Mouse (Mus musculus) intestine, embryonic 14.5 days (tissue): Measurements from ENCODE around the gene Rhag. TPM values are rescaled to one million over a fixed set of nuclear protein-coding genes. Genes with fewer than 3 reads are reported as not detected.
A peak's percentile ranks its signal among the peaks of the same experiment; 100 is the strongest.

Experiments used
- ATAC-seq: fragments of 200-750 bp; cut with Nextera tagmentation; replicated peaks from 2 replicates; pipeline ENCODE4 v1.8.0; 2017; ENCODE audit warnings: low read depth, moderate number of reproducible peaks, moderate TSS enrichment, moderate library complexity; ENCODE audit not compliant: low FRiP score, low TSS enrichment
- DNase-seq: peaks from one replicate; pipeline ENCODE4 v3.0.0-alpha.2; 2018; ENCODE audit warnings: low spot score
- H3K27ac ChIP-seq: fragments of 300-500 bp; sonication (generic); 2 replicates; pipeline ENCODE4 v1.5.1; 2014; ENCODE audit warnings: low read depth, mild to moderate bottlenecking, control low read depth
- H3K27me3 ChIP-seq: fragments of 300-500 bp; sonication (generic); replicated peaks from 2 replicates; pipeline ENCODE4 v1.6.1; 2014; ENCODE audit warnings: low read length, control low read depth; ENCODE audit not compliant: control insufficient read depth, insufficient read depth
- H3K36me3 ChIP-seq: fragments of 300-500 bp; sonication (generic); 2 replicates; pipeline ENCODE4 v1.6.1; 2014; ENCODE audit warnings: low read length, control low read depth; ENCODE audit not compliant: control insufficient read depth, insufficient read depth
- H3K4me1 ChIP-seq: fragments of 300-500 bp; sonication (generic); replicated peaks from 2 replicates; pipeline ENCODE4 v1.6.1; 2014; ENCODE audit warnings: low read length, control low read depth, mixed read lengths; ENCODE audit not compliant: control insufficient read depth, insufficient read depth
- H3K4me2 ChIP-seq: fragments of 300-500 bp; sonication (generic); 2 replicates; pipeline ENCODE4 v1.6.1; 2014; ENCODE audit warnings: low read length
- H3K4me3 ChIP-seq: fragments of 300-500 bp; sonication (generic); 2 replicates; pipeline ENCODE4 v1.5.1; 2014; ENCODE audit warnings: low read depth, low read length, control low read depth, mixed read lengths
- H3K9ac ChIP-seq: fragments of 300-500 bp; sonication (generic); 2 replicates; pipeline ENCODE4 v1.6.1; 2014; ENCODE audit warnings: mild to moderate bottlenecking, low read length
- H3K9me3 ChIP-seq: fragments of 300-500 bp; sonication (generic); 2 replicates; pipeline ENCODE4 v1.6.1; 2016; ENCODE audit warnings: low read length, control low read depth; ENCODE audit not compliant: control insufficient read depth
- WGBS: fragments of 180-500 bp; shearing (Covaris S2); extraction: QIAGEN DNeasy Blood & Tissue Kit; methylation state at CpG from one replicate; pipeline ENCODE4 v1.1.7; 2014; 5-methylcytosine and 5-hydroxymethylcytosine counted together
- polyA plus RNA-seq: library from polyadenylated mRNA; unstranded; fragments of >200 nt; fragmentation: Nextera tagmentation; extraction: Ambion mirVana; gene quantifications from 2 replicates; pipeline ENCODE4 v1.2.1, GENCODE M21; 2014

Gene Rhag
- polyA plus RNA-seq, 1 experiment from 2014 or later, result 0.42 TPM

- H3K4me3 ChIP-seq, result no peak overlapping the region
- H3K9me3 ChIP-seq, result no peaks in the 10 kb centered on the region
- H3K27me3 ChIP-seq, result no peaks in the 10 kb centered on the region
- no peaks in the 10 kb centered on the region for H3K36me3 ChIP-seq
- ATAC-seq, result no peak
- no peak for DNase-seq
- H3K4me1 ChIP-seq, result no peaks in the 10 kb centered on the region
- H3K4me2 ChIP-seq, result no peak overlapping the region
- H3K27ac ChIP-seq, result no peak overlapping the region
- H3K9ac ChIP-seq, result no peak overlapping the region
Observed at GRCm38 (mm10) chr17:40808071-40808470, 2.9 kb upstream of the Rhag start.

- H3K36me3 ChIP-seq, result no peaks in the 10 kb centered on the region
Observed at GRCm38 (mm10) chr17:40811560-40811959, 634 bp downstream of the Rhag start.

GRCm38 (mm10) chr17:40812259-40812658, 1.3 kb downstream of the Rhag start:
- 71% methylated on average over 2 of the region's 2 CpGs for WGBS
- Histone ChIP-seq H3K4me2 (no peak overlapping the region), H3K27me3 (no peaks in the 10 kb centered on the region), H3K36me3 (no peaks in the 10 kb centered on the region), H3K4me3 (no peak overlapping the region), H3K9ac (no peak overlapping the region), H3K4me1 (no peaks in the 10 kb centered on the region), H3K27ac (no peak overlapping the region), H3K9me3 (no peaks in the 10 kb centered on the region)
- DNase-seq, result no peak
- no peak for ATAC-seq

More at GRCm38 (mm10) chr17:40811560-40811959, 634 bp downstream of the Rhag start:
- H3K4me3 ChIP-seq, result no peak overlapping the region
- no peak for DNase-seq
- ATAC-seq, result no peak
- no peaks in the 10 kb centered on the region for H3K4me1 ChIP-seq
- H3K27ac ChIP-seq, result no peak overlapping the region
- no peak overlapping the region for H3K9ac ChIP-seq
- H3K9me3 ChIP-seq, result no peaks in the 10 kb centered on the region
- 77% methylated on average over 1 of the region's 1 CpGs for WGBS
- no peaks in the 10 kb centered on the region for H3K27me3 ChIP-seq
- H3K4me2 ChIP-seq, result no peak overlapping the region

- H3K36me3 ChIP-seq, result no peaks in the 10 kb centered on the region
- H3K4me3 ChIP-seq, result no peak overlapping the region
- H3K27ac ChIP-seq, result no peak overlapping the region
- WGBS, result 75% methylated on average over 4 of the region's 4 CpGs
- no peaks in the 10 kb centered on the region for H3K27me3 ChIP-seq
- no peak overlapping the region for H3K9ac ChIP-seq
- no peak for ATAC-seq
- DNase-seq, result no peak
- no peaks in the 10 kb centered on the region for H3K9me3 ChIP-seq
- no peak overlapping the region for H3K4me2 ChIP-seq
- H3K4me1 ChIP-seq, result no peaks in the 10 kb centered on the region
Observed at GRCm38 (mm10) chr17:40817340-40817943, 6.5 kb downstream of the Rhag start.

- Histone ChIP-seq H3K36me3 (no peaks in the 10 kb centered on the region), H3K4me1 (no peaks in the 10 kb centered on the region), H3K9ac (no peak overlapping the region), H3K4me2 (no peak overlapping the region), H3K27me3 (no peaks in the 10 kb centered on the region), H3K9me3 (no peaks in the 10 kb centered on the region), H3K4me3 (no peak overlapping the region), H3K27ac (no peak overlapping the region)
- WGBS, result 73% methylated on average over 9 of the region's 9 CpGs
- DNase-seq (no peak), ATAC-seq (no peak)
Observed at GRCm38 (mm10) chr17:40821477-40821876, 10.6 kb downstream of the Rhag start.

GRCm38 (mm10) chr17:40823817-40824216, 12.9 kb downstream of the Rhag start:
- Histone ChIP-seq H3K36me3 (no peaks in the 10 kb centered on the region), H3K4me3 (no peak overlapping the region), H3K4me2 (no peak overlapping the region), H3K27ac (no peak overlapping the region), H3K9me3 (no peaks in the 10 kb centered on the region), H3K4me1 (no peaks in the 10 kb centered on the region), H3K9ac (no peak overlapping the region), H3K27me3 (no peaks in the 10 kb centered on the region)
- no peak for DNase-seq
- ATAC-seq, result no peak
- WGBS, result 26% methylated on average over 4 of the region's 4 CpGs

- H3K4me3 ChIP-seq, result no peak overlapping the region
- no peak overlapping the region for H3K27ac ChIP-seq
- 57% methylated on average over 8 of the region's 8 CpGs for WGBS
- H3K9ac ChIP-seq, result no peak overlapping the region
- ATAC-seq, result no peak
- H3K36me3 ChIP-seq, result no peaks in the 10 kb centered on the region
- H3K27me3 ChIP-seq, result no peaks in the 10 kb centered on the region
- H3K4me1 ChIP-seq, result no peaks in the 10 kb centered on the region
- H3K9me3 ChIP-seq, result no peaks in the 10 kb centered on the region
- DNase-seq, result peak; percentile 76
- H3K4me2 ChIP-seq, result no peak overlapping the region
Observed at GRCm38 (mm10) chr17:40824549-40824948, 13.6 kb downstream of the Rhag start.

GRCm38 (mm10) chr17:40831870-40832269, 20.9 kb downstream of the Rhag start:
- no peak overlapping the region for H3K4me3 ChIP-seq
- no peaks in the 10 kb centered on the region for H3K9me3 ChIP-seq
- DNase-seq (no peak), ATAC-seq (no peak)
- H3K36me3 ChIP-seq, result no peaks in the 10 kb centered on the region
- H3K4me2 ChIP-seq, result no peak overlapping the region
- no peak overlapping the region for H3K9ac ChIP-seq
- 51% methylated on average over 2 of the region's 2 CpGs for WGBS
- H3K27me3 ChIP-seq, result no peaks in the 10 kb centered on the region
- no peaks in the 10 kb centered on the region for H3K4me1 ChIP-seq
- no peak overlapping the region for H3K27ac ChIP-seq

GRCm38 (mm10) chr17:40837308-40837707, 26.4 kb downstream of the Rhag start:
- Histone ChIP-seq H3K4me3 (no peak overlapping the region), H3K9me3 (no peaks in the 10 kb centered on the region), H3K27ac (no peak overlapping the region), H3K4me2 (no peak overlapping the region), H3K4me1 (no peaks in the 10 kb centered on the region), H3K27me3 (no peaks in the 10 kb centered on the region), H3K36me3 (no peaks in the 10 kb centered on the region), H3K9ac (no peak overlapping the region)
- DNase-seq (no peak), ATAC-seq (no peak)
